Mouse (Mus musculus) C2C12 (cell line): ENCODE results near the gene Ubtf.

Experiments
- CEBPB ChIP-seq: IDR thresholded peaks from one replicate; pipeline ENCODE4 v1.6.1; 2011; ENCODE audit warnings: low read depth, mild to moderate bottlenecking, control low read depth, moderate library complexity
- CTCF ChIP-seq: IDR thresholded peaks from one replicate; pipeline ENCODE4 v1.5.1; 2011; ENCODE audit not compliant: control insufficient read depth, insufficient read depth, insufficient read length
- FOSL1 ChIP-seq: IDR thresholded peaks from one replicate; pipeline ENCODE4 v1.8.0; 2011; ENCODE audit warnings: mild to moderate bottlenecking, low read length; ENCODE audit not compliant: poor library complexity, insufficient read depth, severe bottlenecking
- MYOG ChIP-seq: IDR thresholded peaks from one replicate; pipeline ENCODE4 v1.6.1; 2011; ENCODE audit not compliant: control insufficient read depth, insufficient read length; ENCODE audit errors: extremely low read depth
- USF1 ChIP-seq: IDR thresholded peaks from one replicate; pipeline ENCODE4 v1.6.1; 2011; ENCODE audit warnings: low read depth, mild to moderate bottlenecking, control low read depth, moderate library complexity

DNA sequence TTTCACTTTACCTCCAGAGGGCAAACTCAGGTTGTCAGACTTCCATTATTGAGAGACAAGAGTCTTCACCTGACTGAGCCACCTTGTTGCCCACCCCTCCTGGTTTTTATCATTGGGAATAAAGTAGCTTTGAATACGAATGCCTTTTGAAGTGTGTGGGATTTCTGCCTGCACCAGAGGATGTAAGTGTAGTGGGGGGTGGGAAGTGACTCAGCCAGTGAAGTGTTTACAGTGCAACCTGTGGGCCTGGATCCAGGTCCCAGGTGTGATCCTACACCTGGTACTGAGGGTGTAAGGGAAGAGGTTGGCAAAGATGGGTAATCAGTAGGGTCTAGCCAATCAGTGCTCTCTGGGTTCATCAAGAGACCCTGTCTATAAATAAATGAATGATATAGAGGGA lies 4.0 kb upstream of the Ubtf start:
- TF ChIP-seq CTCF (no peak), FOSL1 (no peak), USF1 (no peak), CEBPB (no peak), MYOG (no peak)
